Mouse (Mus musculus): ENCODE measurements around the gene Epas1. TPM values are rescaled to one million over a fixed set of nuclear protein-coding genes. Genes with fewer than 3 reads are reported as not detected.

The Epas1 gene
- polyA plus RNA-seq, 1 experiment, result 238 TPM

- peaks cover 37% of the 10 kb centered on the region for H3K4me1 ChIP-seq (ENCODE audit: control insufficient read depth, insufficient read depth, insufficient read length, low read length)
- H3K4me3 ChIP-seq (ENCODE audit: insufficient read depth, low read depth, low read length), result no peak overlapping the region
- H3K27ac ChIP-seq (replicated peaks; ENCODE audit: low read depth, low read length), result peak overlapping the region; percentile 47
Measured at GRCm38 (mm10) chr17:86738477-86738876, 15.0 kb upstream of the Epas1 start.

- Histone ChIP-seq H3K27ac (replicated peaks; ENCODE audit: low read depth, low read length) (no peak overlapping the region), H3K4me3 (ENCODE audit: insufficient read depth, low read depth, low read length) (no peak overlapping the region), H3K4me1 (ENCODE audit: control insufficient read depth, insufficient read depth, insufficient read length, low read length) (peaks cover 20% of the 10 kb centered on the region)
Measured at GRCm38 (mm10) chr17:86743351-86743941, 10.1 kb upstream of the Epas1 start.

- Histone ChIP-seq H3K4me1 (ENCODE audit: control insufficient read depth, insufficient read depth, insufficient read length, low read length) (peaks cover 15% of the 10 kb centered on the region), H3K27ac (replicated peaks; ENCODE audit: low read depth, low read length) (peak overlapping the region; percentile 49), H3K4me3 (ENCODE audit: insufficient read depth, low read depth, low read length) (no peak overlapping the region)
Measured at GRCm38 (mm10) chr17:86744943-86745342, 8.6 kb upstream of the Epas1 start.

- Histone ChIP-seq H3K27ac (replicated peaks; ENCODE audit: low read depth, low read length) (no peak overlapping the region), H3K4me3 (ENCODE audit: insufficient read depth, low read depth, low read length) (no peak overlapping the region), H3K4me1 (ENCODE audit: control insufficient read depth, insufficient read depth, insufficient read length, low read length) (0 out of 2 replicates have a peak, but pooled peaks cover 5% of the 10 kb centered on the region)
Measured at GRCm38 (mm10) chr17:86751373-86751871, 2.1 kb upstream of the Epas1 start.

GRCm38 (mm10) chr17:86753931-86754805, 668 bp downstream of the Epas1 start:
- peak overlapping the region; percentile 84 for H3K27ac ChIP-seq (replicated peaks; ENCODE audit: low read depth, low read length)
- H3K4me1 ChIP-seq (ENCODE audit: control insufficient read depth, insufficient read depth, insufficient read length, low read length), result peaks cover 15% of the 10 kb centered on the region
- peak overlapping the region; percentile 84 for H3K4me3 ChIP-seq (ENCODE audit: insufficient read depth, low read depth, low read length)

- Histone ChIP-seq H3K4me1 (ENCODE audit: control insufficient read depth, insufficient read depth, insufficient read length, low read length) (peaks cover 18% of the 10 kb centered on the region), H3K4me3 (ENCODE audit: insufficient read depth, low read depth, low read length) (peak overlapping the region; percentile 84), H3K27ac (replicated peaks; ENCODE audit: low read depth, low read length) (peak overlapping the region; percentile 83)
Measured at GRCm38 (mm10) chr17:86754806-86755571, 1.5 kb downstream of the Epas1 start.

GRCm38 (mm10) chr17:86755581-86756195, 2.2 kb downstream of the Epas1 start:
- peaks cover 22% of the 10 kb centered on the region for H3K4me1 ChIP-seq (ENCODE audit: control insufficient read depth, insufficient read depth, insufficient read length, low read length)
- H3K4me3 ChIP-seq (ENCODE audit: insufficient read depth, low read depth, low read length), result peak overlapping the region; percentile 84
- peak overlapping the region; percentile 83 for H3K27ac ChIP-seq (replicated peaks; ENCODE audit: low read depth, low read length)

- Histone ChIP-seq H3K27ac (replicated peaks; ENCODE audit: low read depth, low read length) (no peak overlapping the region), H3K4me1 (ENCODE audit: control insufficient read depth, insufficient read depth, insufficient read length, low read length) (peaks cover 27% of the 10 kb centered on the region), H3K4me3 (ENCODE audit: insufficient read depth, low read depth, low read length) (peak overlapping the region; percentile 32)
Measured at GRCm38 (mm10) chr17:86757621-86758020, 4.1 kb downstream of the Epas1 start.

GRCm38 (mm10) chr17:86761859-86762258, 8.4 kb downstream of the Epas1 start:
- Histone ChIP-seq H3K27ac (replicated peaks; ENCODE audit: low read depth, low read length) (peak overlapping the region; percentile 49), H3K4me3 (ENCODE audit: insufficient read depth, low read depth, low read length) (no peak overlapping the region)

GRCm38 (mm10) chr17:86762479-86763242, 9.2 kb downstream of the Epas1 start:
- H3K4me3 ChIP-seq (ENCODE audit: insufficient read depth, low read depth, low read length), result peak overlapping the region; percentile 16; the same call in 1 of the 2 replicates
- H3K27ac ChIP-seq (replicated peaks; ENCODE audit: low read depth, low read length), result peak overlapping the region; percentile 54
- H3K4me1 ChIP-seq (ENCODE audit: control insufficient read depth, insufficient read depth, insufficient read length, low read length), result peaks cover 63% of the 10 kb centered on the region

More at GRCm38 (mm10) chr17:86761859-86762258, 8.4 kb downstream of the Epas1 start:
- peaks cover 59% of the 10 kb centered on the region for H3K4me1 ChIP-seq (ENCODE audit: control insufficient read depth, insufficient read depth, insufficient read length, low read length)

- H3K4me1 ChIP-seq (ENCODE audit: control insufficient read depth, insufficient read depth, insufficient read length, low read length), result peaks cover 77% of the 10 kb centered on the region
- H3K4me3 ChIP-seq (ENCODE audit: insufficient read depth, low read depth, low read length), result no peak overlapping the region
- peak overlapping the region; percentile 54 for H3K27ac ChIP-seq (replicated peaks; ENCODE audit: low read depth, low read length)
Measured at GRCm38 (mm10) chr17:86765762-86766404, 12.4 kb downstream of the Epas1 start.

- Histone ChIP-seq H3K4me1 (ENCODE audit: control insufficient read depth, insufficient read depth, insufficient read length, low read length) (peaks cover 81% of the 10 kb centered on the region), H3K27ac (replicated peaks; ENCODE audit: low read depth, low read length) (peak overlapping the region; percentile 54), H3K4me3 (ENCODE audit: insufficient read depth, low read depth, low read length) (no peak overlapping the region)
Measured at GRCm38 (mm10) chr17:86766412-86766811, 12.9 kb downstream of the Epas1 start.

GRCm38 (mm10) chr17:86768596-86768995, 15.1 kb downstream of the Epas1 start:
- Histone ChIP-seq H3K4me3 (ENCODE audit: insufficient read depth, low read depth, low read length) (no peak overlapping the region), H3K27ac (replicated peaks; ENCODE audit: low read depth, low read length) (peak overlapping the region; percentile 79), H3K4me1 (ENCODE audit: control insufficient read depth, insufficient read depth, insufficient read length, low read length) (peaks cover 81% of the 10 kb centered on the region)
